Mouse (Mus musculus) frontal cortex, adult (tissue): ENCODE results near the gene 1700001P01Rik.

Source experiments
- ATAC-seq: cut with Nextera tagmentation; 2 replicates; pipeline ENCODE4 v1.9.2; 2017; ENCODE audit warnings: mild to moderate bottlenecking, moderate library complexity, mixed read lengths; ENCODE audit not compliant: low TSS enrichment

1700001P01Rik gene

GRCm38 (mm10) chr11:97809235-97810121, 33.8 kb upstream of the 1700001P01Rik start:
- ATAC-seq = no peak

DNA sequence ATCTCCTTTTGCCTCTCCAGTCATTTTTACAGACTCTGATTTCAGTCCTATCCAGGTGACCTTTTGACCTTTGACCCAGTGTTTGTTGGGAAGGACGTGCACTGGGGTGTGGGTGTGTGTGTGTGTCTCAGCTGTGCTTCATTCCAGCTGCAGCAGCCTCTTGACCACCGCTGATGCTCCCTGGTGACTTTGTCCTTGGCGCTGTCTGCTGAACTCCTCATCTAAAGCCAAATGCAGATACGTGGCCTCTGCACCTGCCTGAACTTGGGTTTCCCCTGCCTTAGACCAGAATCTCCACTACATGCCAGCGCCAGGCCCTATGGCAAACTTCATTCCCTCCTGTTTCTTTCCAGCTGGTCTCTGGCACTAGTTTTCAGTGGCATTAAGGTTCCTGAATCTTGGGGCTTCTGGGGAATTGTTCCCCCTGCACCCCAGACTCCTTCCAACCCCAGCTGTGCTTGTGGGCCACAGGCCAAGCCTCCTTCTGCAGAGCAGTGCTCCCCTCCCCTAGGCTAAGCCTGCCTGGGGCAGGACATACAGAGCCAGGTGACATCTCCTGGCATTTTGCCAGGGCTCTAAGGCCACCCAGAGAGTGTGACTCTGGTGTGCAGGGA, 33.0 kb upstream of the 1700001P01Rik start:
- no peak for ATAC-seq

- ATAC-seq = no peak
Observed at GRCm38 (mm10) chr11:97808093-97808492, 32.4 kb upstream of the 1700001P01Rik start.

DNA sequence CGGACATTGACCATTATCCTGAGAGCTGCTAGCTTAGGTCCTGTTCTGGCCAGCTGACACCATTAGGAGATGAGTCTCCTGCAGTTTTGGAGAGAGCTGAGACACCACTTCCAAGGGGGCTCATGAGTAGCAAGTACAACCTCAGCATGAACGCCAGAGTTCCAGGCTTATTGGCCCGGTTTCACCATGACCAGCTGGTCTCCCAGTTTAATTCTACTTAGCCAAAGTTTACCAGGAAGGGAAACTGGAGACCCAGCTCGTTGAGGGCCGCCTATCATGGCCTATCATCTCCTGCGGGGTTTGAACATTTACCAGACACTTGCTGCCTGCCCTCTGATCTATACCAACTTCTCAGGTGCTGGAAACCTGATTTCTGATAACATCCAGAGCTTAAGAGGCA, 31.9 kb upstream of the 1700001P01Rik start:
- no peak for ATAC-seq

DNA sequence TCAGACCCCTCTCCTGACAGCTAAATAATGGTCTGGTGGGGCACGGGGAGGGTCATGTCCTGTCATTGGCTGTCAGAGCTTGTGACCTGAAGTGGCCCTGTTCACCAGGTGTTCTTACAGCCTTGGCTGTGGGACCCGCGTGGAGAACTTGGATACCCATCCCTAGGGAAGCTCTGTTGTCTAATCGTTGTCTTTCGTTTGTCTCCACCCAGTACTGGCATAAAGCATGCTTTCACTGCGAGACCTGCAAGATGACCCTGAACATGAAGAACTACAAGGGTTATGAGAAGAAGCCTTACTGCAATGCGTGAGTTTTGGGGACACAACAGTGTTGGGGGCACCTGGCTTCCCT, 30.9 kb upstream of the 1700001P01Rik start:
- ATAC-seq = no peak

GRCm38 (mm10) chr11:97805662-97806612, 30.2 kb upstream of the 1700001P01Rik start:
- ATAC-seq = no peak

- no peak for ATAC-seq
Observed at GRCm38 (mm10) chr11:97804841-97805661, 29.3 kb upstream of the 1700001P01Rik start.

DNA sequence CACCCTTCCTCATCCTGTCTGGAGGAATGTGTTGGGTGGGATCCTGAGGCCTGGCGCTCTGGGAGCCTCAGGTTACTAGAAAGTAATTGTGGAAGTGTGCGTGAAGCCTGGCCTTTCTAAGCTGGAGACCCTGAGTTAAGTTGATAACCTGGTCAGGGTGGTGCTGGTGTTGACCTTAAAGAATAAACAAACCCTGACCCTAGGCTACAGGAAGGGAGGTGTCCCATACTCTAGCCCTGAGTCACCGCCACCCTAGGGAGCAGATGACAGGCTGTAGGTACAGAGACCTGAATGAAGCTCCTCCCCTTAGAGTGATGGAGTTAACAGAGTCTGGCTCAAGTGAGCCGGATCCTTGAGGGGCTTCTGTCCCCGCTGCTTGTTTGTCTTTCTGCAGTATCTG, 28.1 kb upstream of the 1700001P01Rik start:
- no peak for ATAC-seq

DNA sequence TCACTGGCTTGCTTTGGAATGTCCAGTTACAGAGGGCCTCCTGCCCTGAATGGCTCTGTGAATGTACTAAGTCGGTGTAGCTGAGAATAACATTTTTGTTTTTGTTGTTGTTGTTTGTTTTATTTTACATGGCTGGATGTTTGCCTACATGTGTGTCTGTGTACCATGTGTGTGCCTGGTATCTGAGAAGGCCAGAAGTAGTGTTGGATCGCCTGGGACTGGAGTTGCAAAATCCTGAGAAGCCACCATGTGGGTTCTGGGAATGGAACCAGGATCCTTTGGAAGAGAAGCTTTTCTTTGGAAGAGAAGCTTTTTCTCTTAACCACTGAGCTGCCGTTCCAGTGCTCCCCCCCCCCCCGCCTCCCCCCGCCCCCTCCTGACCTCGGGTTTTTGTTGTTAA, 26.8 kb upstream of the 1700001P01Rik start:
- no peak for ATAC-seq

GRCm38 (mm10) chr11:97802194-97802470, 26.4 kb upstream of the 1700001P01Rik start:
- ATAC-seq = no peak

DNA sequence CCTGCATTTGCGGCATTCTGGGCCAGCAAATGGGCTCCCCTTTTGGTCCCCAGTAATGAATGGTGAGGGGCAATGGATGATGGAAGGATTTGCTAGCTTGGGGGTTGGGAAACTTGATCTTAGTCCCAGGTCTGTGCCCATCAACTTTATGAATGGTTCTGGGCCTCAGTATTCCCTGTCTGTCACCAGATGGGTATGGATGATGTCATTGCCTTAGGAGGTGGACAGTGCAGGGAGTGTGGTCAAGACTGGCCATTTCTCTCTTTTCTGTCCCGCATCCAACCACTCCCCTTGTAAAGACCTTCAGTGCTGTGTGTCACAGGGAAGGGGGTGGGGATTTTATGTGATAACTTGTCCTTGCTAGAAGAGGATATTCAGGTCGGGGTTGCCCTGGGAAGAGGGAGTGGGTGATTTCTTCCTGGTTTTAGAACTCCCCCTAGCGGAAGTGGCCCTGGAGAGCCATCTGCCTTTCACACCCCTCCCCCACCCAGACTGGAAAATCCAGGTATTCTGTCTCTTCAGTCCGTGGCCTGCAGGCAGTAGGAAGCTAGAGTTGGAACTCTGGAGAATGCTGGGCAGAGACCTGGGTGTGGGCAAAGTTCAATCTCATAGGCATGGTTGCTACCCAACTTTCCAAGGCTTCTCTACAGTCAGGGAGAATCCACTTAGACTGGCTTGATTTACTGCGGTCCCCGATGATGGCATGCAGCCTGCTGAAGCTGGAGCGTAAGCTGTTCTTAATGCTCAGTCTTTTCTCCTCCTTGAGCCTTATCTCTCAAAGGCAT, 25.9 kb upstream of the 1700001P01Rik start:
- no peak for ATAC-seq

GRCm38 (mm10) chr11:97800691-97801408, 25.1 kb upstream of the 1700001P01Rik start:
- no peak for ATAC-seq

DNA sequence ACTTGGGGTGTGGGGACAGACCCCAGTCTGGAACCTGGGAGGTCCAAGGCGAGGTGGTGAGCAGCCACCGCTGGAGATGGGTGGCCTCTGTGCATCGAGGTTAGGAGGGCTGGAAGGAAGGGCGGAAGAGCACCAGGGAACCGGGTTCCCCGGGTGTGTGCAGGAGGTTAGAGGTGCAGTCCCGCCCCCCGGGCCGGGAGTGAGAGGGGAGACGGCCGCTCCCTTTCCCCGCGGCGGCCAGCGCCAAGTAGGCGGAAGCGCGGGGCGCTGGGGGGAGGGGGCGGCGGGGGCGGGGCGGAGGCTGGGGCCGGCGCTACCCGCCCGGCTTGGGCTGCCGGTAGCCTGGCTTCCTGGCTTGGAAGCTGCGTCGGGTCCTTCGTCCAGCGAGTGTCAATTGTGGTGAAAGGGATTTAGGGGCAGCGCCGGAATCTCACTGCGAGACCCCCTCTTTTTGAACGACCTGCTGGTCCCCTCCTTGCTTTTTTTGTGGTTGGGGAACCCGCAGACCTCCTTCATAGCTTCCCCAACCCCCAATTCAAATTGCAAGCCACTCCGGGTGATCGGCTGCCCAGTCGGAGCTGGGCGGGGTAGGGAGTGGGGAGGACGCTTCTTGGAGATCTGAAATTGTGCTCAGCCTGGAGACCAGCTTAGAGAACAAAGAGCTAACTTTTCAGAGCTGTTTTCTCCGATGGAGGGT, 24.4 kb upstream of the 1700001P01Rik start:
- ATAC-seq = peak; percentile 10

DNA sequence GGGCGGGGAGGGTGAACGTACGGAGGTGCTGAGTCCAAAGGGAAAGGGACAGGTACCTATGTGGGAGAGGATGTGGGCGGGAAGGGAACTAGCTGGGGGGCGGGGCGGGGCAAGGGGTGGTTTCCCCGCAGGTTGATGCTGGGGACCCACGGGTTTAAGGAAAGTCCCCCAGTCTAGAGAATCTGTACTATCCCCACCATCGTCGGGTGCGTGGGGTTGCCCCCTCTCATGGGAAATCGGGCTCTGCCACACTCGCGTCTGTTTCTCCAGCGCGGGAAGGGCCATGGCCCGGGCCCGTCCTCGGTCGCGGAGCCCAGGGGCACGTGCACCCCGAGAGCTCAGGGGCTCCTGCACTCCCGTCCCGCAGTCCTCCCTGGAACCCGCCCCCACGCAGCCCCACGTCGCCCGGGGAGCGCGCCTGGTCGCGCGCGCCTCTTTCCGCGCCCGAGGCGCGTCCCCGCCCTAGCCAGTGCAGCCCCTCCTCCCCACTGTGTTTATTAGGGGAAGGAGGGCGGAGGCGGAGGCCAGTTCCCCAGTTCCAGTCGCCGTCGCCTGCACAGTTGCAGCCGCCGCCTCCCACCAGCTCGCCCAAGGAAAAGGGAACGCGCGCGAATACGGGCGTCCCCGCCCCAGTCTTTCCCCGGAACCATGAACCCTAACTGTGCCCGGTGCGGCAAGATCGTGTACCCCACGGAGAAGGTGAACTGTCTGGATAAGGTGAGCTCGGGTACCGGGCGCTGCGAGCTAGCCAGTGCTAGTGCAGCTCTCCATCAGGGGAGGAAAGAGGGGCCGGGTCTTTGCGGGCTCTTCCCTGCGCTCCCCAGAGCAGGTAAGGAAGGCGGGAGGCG, 23.7 kb upstream of the 1700001P01Rik start:
- peak; percentile 66 for ATAC-seq

DNA sequence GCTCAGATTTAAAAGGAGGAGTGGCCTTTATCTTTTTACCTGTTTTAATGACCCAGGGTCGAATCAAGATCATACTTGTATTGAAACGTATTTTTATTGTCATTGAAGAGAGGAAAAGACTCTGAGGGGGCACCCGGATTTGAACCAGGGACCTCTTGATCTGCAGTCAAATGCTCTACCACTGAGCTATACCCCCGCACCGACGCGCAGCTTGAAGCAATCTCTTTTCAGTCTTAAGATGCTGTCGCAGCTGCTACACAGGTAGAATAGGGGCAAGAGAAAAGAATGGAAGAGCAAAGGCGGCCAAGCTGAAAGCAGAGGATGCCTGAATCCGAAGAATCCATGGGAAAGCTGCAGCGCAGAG, 23.0 kb upstream of the 1700001P01Rik start, which contains the start of gene Lasp1:
Gene Lasp1 (plus strand): TSS at position 219 of the 364 bp plus-strand sequence.
- ATAC-seq = no peak

GRCm38 (mm10) chr11:97798083-97798435, 22.3 kb upstream of the 1700001P01Rik start:
- ATAC-seq = no peak

DNA sequence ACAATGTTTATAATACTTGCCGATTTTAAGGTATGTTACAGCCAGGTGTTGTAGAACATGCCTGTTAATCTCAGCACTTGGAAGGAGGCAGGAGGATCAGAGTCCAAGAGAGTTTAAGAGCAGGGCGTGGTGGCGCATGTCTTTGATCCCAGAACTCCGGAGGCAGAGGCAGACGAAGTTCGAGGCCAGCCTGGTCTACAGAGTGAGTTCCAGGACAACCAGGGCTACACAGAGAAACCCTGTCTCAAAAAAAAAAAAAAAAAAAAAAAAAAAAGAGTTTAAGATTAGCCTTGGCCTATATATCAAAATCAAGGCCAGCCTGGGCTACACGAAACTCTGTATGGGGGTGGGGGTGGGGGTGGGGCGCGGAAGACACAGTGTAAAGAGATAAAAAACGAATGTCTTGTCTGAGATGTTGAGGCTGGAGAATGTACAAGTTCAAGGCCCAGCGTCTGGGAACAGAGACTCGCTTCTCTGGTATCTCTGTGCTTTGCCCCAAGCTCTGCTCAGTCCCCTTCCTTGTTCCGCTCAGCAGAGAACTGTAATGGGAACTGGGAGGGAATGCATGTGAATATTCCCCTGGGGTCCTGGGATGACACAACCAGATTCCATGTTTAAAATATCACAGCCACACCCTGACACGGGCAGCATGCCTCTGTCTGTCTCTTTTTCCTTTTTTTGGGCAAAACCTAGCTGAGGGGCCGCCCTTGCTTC, 21.8 kb upstream of the 1700001P01Rik start:
- no peak for ATAC-seq

DNA sequence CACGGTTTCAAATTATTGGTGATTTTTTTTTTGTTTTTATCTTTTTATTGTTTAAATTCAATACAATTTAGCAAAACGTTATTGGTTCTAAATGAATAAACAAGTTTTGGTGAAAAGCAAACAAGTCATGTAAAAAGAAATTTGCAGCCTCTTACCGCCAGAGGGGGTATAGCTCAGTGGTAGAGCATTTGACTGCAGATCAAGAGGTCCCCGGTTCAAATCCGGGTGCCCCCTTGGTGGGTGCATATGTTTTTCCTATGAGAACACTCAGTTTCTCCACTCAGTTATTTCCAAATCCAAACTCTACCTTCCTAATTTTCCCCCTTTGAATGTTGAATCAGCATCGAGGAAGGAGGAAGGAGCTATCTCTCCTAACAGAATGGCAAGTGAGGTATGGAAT, 21.2 kb upstream of the 1700001P01Rik start:
- no peak for ATAC-seq
